Mouse (Mus musculus) bone marrow macrophage, adult 2 months (primary cell): Measurements from ENCODE around the gene Trub1.

ENCODE experiments used
- CTCF ChIP-seq: IDR thresholded peaks from 2 replicates; pipeline ENCODE4 v1.5.1; 2012; ENCODE audit warnings: low read depth, mild to moderate bottlenecking, low read length, moderate library complexity
- POLR2A ChIP-seq: IDR thresholded peaks from 2 replicates; pipeline ENCODE4 v1.6.1; 2012; ENCODE audit warnings: mild to moderate bottlenecking, low read depth, low read length, borderline replicate concordance

GRCm38 (mm10) chr19:57481743-57482259 is 29.1 kb downstream of the Trub1 start:
- TF ChIP-seq CTCF = no peak
- TF ChIP-seq POLR2A = no peak
